Mouse (Mus musculus): ENCODE results near the gene Aqp3.

- TF ChIP-seq CTCF (IDR thresholded peaks at IDR 0.05; ENCODE audit: low read depth) (no peak), EP300 (IDR thresholded peaks at IDR 0.05; ENCODE audit: low read depth) (peak; percentile 96)
Measured at GRCm38 (mm10) chr4:41087459-41088298, 10.3 kb downstream of the Aqp3 start.

All from liver, embryonic 14.5 days (tissue).